Mouse (Mus musculus) spleen, adult 10 weeks (tissue): ENCODE results near the gene Mgrn1. TPM values are rescaled to one million over a fixed set of nuclear protein-coding genes. Genes with fewer than 3 reads are reported as not detected.

Experiments used
- polyA plus RNA-seq: library from polyadenylated mRNA; stranded (reverse); fragments of 350-450 nt; fragmentation: Illumina TruSeq; extraction: RNeasy Lipid Tissue Mini Kit (QIAGEN cat#74804); gene quantifications from one replicate; pipeline ENCODE4 v1.2.3, GENCODE M21; 2015; ENCODE audit warnings: low replicate concordance; ENCODE audit not compliant: insufficient read depth

Mgrn1 gene
- 49.0 TPM for polyA plus RNA-seq

GRCm38 (mm10) chr16:4885760-4886689 is at the start of gene Mgrn1:
Mgrn1 (plus strand) TSS chr16:4886249.

GRCm38 (mm10) chr16:4880136-4880825 is 5.8 kb upstream of the Mgrn1 start, which contains the start of gene Ubald1:
Ubald1 (minus strand) TSS chr16:4880315.

GRCm38 (mm10) chr16:4938461-4938860 is 52.4 kb downstream of the Mgrn1 start, which contains the start of gene Nudt16l1:
Nudt16l1 (plus strand) TSS chr16:4938761.

GRCm38 (mm10) chr16:4963797-4964709 is 78.0 kb downstream of the Mgrn1 start, which contains the start of gene Anks3:
Anks3 (minus strand) TSS chr16:4964205.

Other genes with a start within 250 kb of the Mgrn1 start
- 2.1 TPM for gene Vasn, start 246.3 kb upstream of the Mgrn1 start, polyA plus RNA-seq
- 34.5 TPM for gene Dnaja3, start 246.3 kb upstream of the Mgrn1 start, polyA plus RNA-seq
- gene Coro7, start 206.5 kb upstream of the Mgrn1 start, polyA plus RNA-seq = 40.9 TPM
- 8.6 TPM for gene Nmral1, start 166.9 kb upstream of the Mgrn1 start, polyA plus RNA-seq
- gene Hmox2, start 159.9 kb upstream of the Mgrn1 start, polyA plus RNA-seq = 95.5 TPM
- 40.5 TPM for gene Cdip1, start 96.0 kb upstream of the Mgrn1 start, polyA plus RNA-seq
- not detected for gene 4930562C15Rik, start 50.8 kb upstream of the Mgrn1 start, polyA plus RNA-seq
- 20.6 TPM for gene Ubald1, start 5.9 kb upstream of the Mgrn1 start, polyA plus RNA-seq
- gene Nudt16l1, start 52.5 kb downstream of the Mgrn1 start, polyA plus RNA-seq = 33.2 TPM
- gene Anks3, start 78.0 kb downstream of the Mgrn1 start, polyA plus RNA-seq = 42.7 TPM
- not detected for gene Sept12, start 111.6 kb downstream of the Mgrn1 start, polyA plus RNA-seq
- gene Smim22, start 121.0 kb downstream of the Mgrn1 start, polyA plus RNA-seq = not detected
- gene Rogdi, start 127.3 kb downstream of the Mgrn1 start, polyA plus RNA-seq = 72.2 TPM
- 122 TPM for gene Glyr1, start 163.6 kb downstream of the Mgrn1 start, polyA plus RNA-seq
- gene Ubn1, start 163.8 kb downstream of the Mgrn1 start, polyA plus RNA-seq = 49.1 TPM
- 1.7 TPM for gene Ppl, start 246.2 kb downstream of the Mgrn1 start, polyA plus RNA-seq